Mouse (Mus musculus) midbrain, embryonic 11.5 days (tissue): ENCODE results near the gene Gm5926. TPM values are rescaled to one million over a fixed set of nuclear protein-coding genes. Genes with fewer than 3 reads are reported as not detected.
"Not testable (repeated sequence)": the region's sequence is repeated elsewhere in the genome, so short reads cannot be mapped to it uniquely, and the experiment has no call there.

Experiments used
- ATAC-seq: fragments of 200-750 bp; cut with Nextera tagmentation; 2 replicates; pipeline ENCODE4 v1.8.0; 2017; ENCODE audit warnings: moderate TSS enrichment, moderate library complexity; ENCODE audit not compliant: low FRiP score
- DNase-seq: peaks from one replicate; pipeline ENCODE4 v3.0.0; 2015; ENCODE audit warnings: low spot score; ENCODE audit errors: missing footprints
- H3K27ac ChIP-seq: fragments of 300-500 bp; sonication (generic); 2 replicates; pipeline ENCODE4 v1.5.1; 2014; ENCODE audit warnings: low read depth, low read length
- H3K27me3 ChIP-seq: fragments of 300-500 bp; sonication (generic); 2 replicates; pipeline ENCODE4 v1.6.1; 2014; ENCODE audit warnings: mild to moderate bottlenecking, low read length, moderate library complexity, mixed read lengths; ENCODE audit not compliant: control insufficient read depth, insufficient read depth
- H3K36me3 ChIP-seq: fragments of 300-500 bp; sonication (generic); 2 replicates; pipeline ENCODE4 v1.6.1; 2014; ENCODE audit warnings: mild to moderate bottlenecking, low read length, moderate library complexity, mixed read lengths; ENCODE audit not compliant: control insufficient read depth, insufficient read depth
- H3K4me1 ChIP-seq: fragments of 300-500 bp; sonication (generic); 2 replicates; pipeline ENCODE4 v1.6.1; 2014; ENCODE audit warnings: low read length; ENCODE audit not compliant: control insufficient read depth, insufficient read depth
- H3K4me2 ChIP-seq: fragments of 300-500 bp; sonication (generic); 2 replicates; pipeline ENCODE4 v1.6.1; 2014; ENCODE audit warnings: mild to moderate bottlenecking, moderate library complexity
- H3K4me3 ChIP-seq: fragments of 300-500 bp; sonication (generic); 2 replicates; pipeline ENCODE4 v1.5.1; 2014; ENCODE audit warnings: low read depth, low read length
- H3K9ac ChIP-seq: fragments of 300-500 bp; sonication (generic); 2 replicates; pipeline ENCODE4 v1.6.1; 2014; ENCODE audit warnings: low read length
- H3K9me3 ChIP-seq: fragments of 300-500 bp; sonication (generic); 2 replicates; pipeline ENCODE4 v1.6.1; 2016; ENCODE audit warnings: low read length; ENCODE audit not compliant: control insufficient read depth
- WGBS: fragments of 180-500 bp; shearing (Covaris S2); extraction: QIAGEN DNeasy Blood & Tissue Kit; methylation state at CpG from one replicate; pipeline ENCODE4 v1.1.7; 2014; 5-methylcytosine and 5-hydroxymethylcytosine counted together
- polyA plus RNA-seq: library from polyadenylated mRNA; unstranded; fragments of >200 nt; fragmentation: Nextera tagmentation; extraction: Ambion mirVana; gene quantifications from 2 replicates; pipeline ENCODE4 v1.2.1, GENCODE M21; 2014

Gene Gm5926
- not detected in 2 replicates for polyA plus RNA-seq

DNA sequence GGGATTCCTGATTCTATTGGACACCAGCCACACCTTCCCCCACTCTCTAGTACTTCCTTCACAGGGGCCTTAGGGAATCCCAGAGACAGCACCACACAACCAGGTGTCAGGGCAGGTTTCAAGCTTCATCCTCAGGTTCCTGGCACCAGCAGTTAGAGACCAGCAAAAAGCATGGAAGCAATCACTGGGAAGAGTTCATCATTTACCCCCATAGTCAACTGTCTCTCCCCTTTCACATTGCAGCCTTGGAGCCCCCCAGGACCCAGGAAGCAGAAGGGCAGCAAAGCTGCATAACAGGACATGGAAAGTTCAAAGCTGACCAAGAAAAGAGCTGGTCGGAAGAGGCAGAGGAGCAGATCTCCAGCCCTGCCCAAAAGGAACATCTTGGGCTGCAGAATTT lies at the start of gene Gm5926:
TSS of gene Gm5926 (plus strand) at position 301 of the 400 bp plus-strand sequence.
- not testable (repeated sequence) for DNase-seq, H3K27me3 ChIP-seq, H3K4me3 ChIP-seq, H3K9me3 ChIP-seq, ATAC-seq, H3K36me3 ChIP-seq, H3K27ac ChIP-seq, H3K4me2 ChIP-seq, H3K4me1 ChIP-seq, H3K9ac ChIP-seq
- WGBS = no CpG with 5 or more reads among the region's 1 CpGs

GRCm38 (mm10) chrX:32601008-32601407 lies 49.5 kb upstream of the Gm5926 start:
- not testable (repeated sequence) for H3K9ac ChIP-seq, DNase-seq, H3K4me3 ChIP-seq, H3K27ac ChIP-seq, H3K4me2 ChIP-seq, ATAC-seq, H3K27me3 ChIP-seq, H3K4me1 ChIP-seq, H3K36me3 ChIP-seq, H3K9me3 ChIP-seq
- WGBS = 91% methylated on average over 1 of the region's 2 CpGs

GRCm38 (mm10) chrX:32601425-32601824 lies 49.1 kb upstream of the Gm5926 start:
- H3K9me3 ChIP-seq, H3K9ac ChIP-seq, H3K27ac ChIP-seq, H3K4me3 ChIP-seq, ATAC-seq, DNase-seq, H3K4me2 ChIP-seq, H3K27me3 ChIP-seq, H3K4me1 ChIP-seq, H3K36me3 ChIP-seq: not testable (repeated sequence)
- 88% methylated on average over 3 of the region's 3 CpGs for WGBS

Other genes starting within 250 kb of the Gm5926 start
- not detected in 2 replicates for gene Btbd35f1, start 90.7 kb upstream of the Gm5926 start, polyA plus RNA-seq
- gene Btbd35f21, start 75.4 kb downstream of the Gm5926 start, polyA plus RNA-seq = not detected in 2 replicates
- not detected in 2 replicates for gene Btbd35f30, start 243.9 kb downstream of the Gm5926 start, polyA plus RNA-seq